Mouse (Mus musculus): Measurements from ENCODE around the gene Olfr512. TPM values are rescaled to one million over a fixed set of nuclear protein-coding genes. Genes with fewer than 3 reads are reported as not detected.

The Olfr512 gene
- not detected for total RNA-seq (2021)
- long read RNA-seq, experiment 1 = 0 reads
- long read RNA-seq, experiment 2 = 0 reads

GRCm38 (mm10) chr7:108713020-108713419 lies at the start of gene Olfr512:
Olfr512 (plus strand) TSS chr7:108713320.
- no peak for DNase-seq

- no peak for DNase-seq
Measured at GRCm38 (mm10) chr7:108666118-108666517, 47.0 kb upstream of the Olfr512 start, which contains the start of gene Olfr510. Olfr510 (plus strand) TSS chr7:108666418.

- no peak for DNase-seq
Measured at GRCm38 (mm10) chr7:108671058-108671457, 42.1 kb upstream of the Olfr512 start.

- no peak for DNase-seq
Measured at GRCm38 (mm10) chr7:108678886-108679285, 34.2 kb upstream of the Olfr512 start.

- DNase-seq = no peak
Measured at GRCm38 (mm10) chr7:108750673-108751072, 37.6 kb downstream of the Olfr512 start, which contains the start of gene Olfr513. Olfr513 (plus strand) TSS chr7:108750973.

GRCm38 (mm10) chr7:108760411-108760810 lies 47.3 kb downstream of the Olfr512 start:
- DNase-seq = no peak

Other genes starting within 250 kb of the Olfr512 start
- gene Olfr498, start 248.0 kb upstream of the Olfr512 start, total RNA-seq (2021) = not detected
- not detected for gene Olfr502, start 188.3 kb upstream of the Olfr512 start, total RNA-seq (2021)
- gene Olfr503, start 168.8 kb upstream of the Olfr512 start, total RNA-seq (2021) = not detected
- not detected for gene Olfr504, start 147.5 kb upstream of the Olfr512 start, total RNA-seq (2021)
- not detected for gene Olfr506, start 102.5 kb upstream of the Olfr512 start, total RNA-seq (2021)
- not detected for gene Olfr507, start 91.5 kb upstream of the Olfr512 start, total RNA-seq (2021)
- not detected for gene Olfr508, start 83.3 kb upstream of the Olfr512 start, total RNA-seq (2021)
- not detected for gene Olfr509, start 61.4 kb upstream of the Olfr512 start, total RNA-seq (2021)
- not detected for gene Olfr510, start 46.9 kb upstream of the Olfr512 start, total RNA-seq (2021)
- gene Olfr513, start 37.7 kb downstream of the Olfr512 start, total RNA-seq (2021) = not detected
- not detected for gene Olfr514, start 112.7 kb downstream of the Olfr512 start, total RNA-seq (2021)
- not detected for gene Olfr516, start 137.2 kb downstream of the Olfr512 start, total RNA-seq (2021)
- gene Olfr517, start 159.1 kb downstream of the Olfr512 start, total RNA-seq (2021) = not detected
- gene Olfr518, start 171.7 kb downstream of the Olfr512 start, total RNA-seq (2021) = not detected
- not detected for gene Olfr519, start 181.1 kb downstream of the Olfr512 start, total RNA-seq (2021)
- under 1 TPM; 0.36 to 0.40 TPM for gene Nlrp10, start 216.9 kb downstream of the Olfr512 start, total RNA-seq (2021)
- 100 to 1,000 TPM; 132 to 147 TPM for gene Eif3f, start 221.1 kb downstream of the Olfr512 start, total RNA-seq (2021)
- 10 to 100 TPM; 21.1 to 38.1 TPM for gene Tub, start 237.0 kb downstream of the Olfr512 start, total RNA-seq (2021)